Mouse (Mus musculus) intestine, embryonic 16.5 days (tissue): ENCODE results near the gene Prpf31. TPM values are rescaled to one million over a fixed set of nuclear protein-coding genes. Genes with fewer than 3 reads are reported as not detected.

Experiments used
- ATAC-seq: fragments of 200-750 bp; cut with Nextera tagmentation; 2 replicates; pipeline ENCODE4 v1.8.0; 2017; ENCODE audit warnings: moderate TSS enrichment, moderate library complexity
- H3K27ac ChIP-seq: fragments of 300-500 bp; sonication (generic); 2 replicates; pipeline ENCODE4 v1.5.1; 2014; ENCODE audit warnings: mild to moderate bottlenecking, low read length
- H3K27me3 ChIP-seq: fragments of 300-500 bp; sonication (generic); replicated peaks from 2 replicates; pipeline ENCODE4 v1.6.1; 2014; ENCODE audit warnings: low read length, control low read depth, mixed read lengths; ENCODE audit not compliant: control insufficient read depth, insufficient read depth
- H3K36me3 ChIP-seq: fragments of 300-500 bp; sonication (generic); 2 replicates; pipeline ENCODE4 v1.6.1; 2014; ENCODE audit warnings: low read length, control low read depth; ENCODE audit not compliant: control insufficient read depth, insufficient read depth
- H3K4me1 ChIP-seq: fragments of 300-500 bp; sonication (generic); 2 replicates; pipeline ENCODE4 v1.6.1; 2014; ENCODE audit warnings: low read length, control low read depth, mixed read lengths; ENCODE audit not compliant: control insufficient read depth, insufficient read depth
- H3K4me2 ChIP-seq: fragments of 300-500 bp; sonication (generic); 2 replicates; pipeline ENCODE4 v1.6.1; 2014; ENCODE audit warnings: low read depth, low read length, control low read depth
- H3K4me3 ChIP-seq: fragments of 300-500 bp; sonication (generic); 2 replicates; pipeline ENCODE4 v1.5.1; 2014; ENCODE audit warnings: mild to moderate bottlenecking, low read length
- H3K9ac ChIP-seq: fragments of 300-500 bp; sonication (generic); 2 replicates; pipeline ENCODE4 v1.6.1; 2014; ENCODE audit warnings: low read depth, low read length
- H3K9me3 ChIP-seq: fragments of 300-500 bp; sonication (generic); 2 replicates; pipeline ENCODE4 v1.6.1; 2016; ENCODE audit warnings: low read length, control low read depth; ENCODE audit not compliant: control insufficient read depth
- WGBS: fragments of 180-500 bp; shearing (Covaris S2); extraction: QIAGEN DNeasy Blood & Tissue Kit; methylation state at CpG from one replicate; pipeline ENCODE4 v1.1.7; 2014; 5-methylcytosine and 5-hydroxymethylcytosine counted together
- polyA plus RNA-seq: library from polyadenylated mRNA; unstranded; fragments of >200 nt; fragmentation: Nextera tagmentation; extraction: Ambion mirVana; gene quantifications from 2 replicates; pipeline ENCODE4 v1.2.1, GENCODE M21; 2015

The Prpf31 gene
- polyA plus RNA-seq = 70.6 and 81.1 TPM in 2 replicates

- Histone ChIP-seq H3K4me1 (peaks cover 14% of the 10 kb centered on the region), H3K9ac (peak within 1 kb of the TSS; percentile 74), H3K4me2 (peak within 1 kb of the TSS; percentile 96), H3K4me3 (peak within 1 kb of the TSS; percentile 57), H3K36me3 (no peaks in the 10 kb centered on the region), H3K27me3 (no peaks in the 10 kb centered on the region), H3K9me3 (no peaks in the 10 kb centered on the region), H3K27ac (peak within 1 kb of the TSS; percentile 53)
- ATAC-seq = peak; percentile 94
- under 1% methylated on average over 47 of the region's 47 CpGs for whole genome bisulfite sequencing
Observed at GRCm38 (mm10) chr7:3629543-3630477, at the start of gene Prpf31, which contains the start of gene Tfpt. Prpf31 (plus strand) TSS chr7:3629985. Tfpt (minus strand) TSS chr7:3629929.

GRCm38 (mm10) chr7:3580029-3580428, 49.8 kb upstream of the Prpf31 start:
- Histone ChIP-seq H3K27ac (no peak overlapping the region), H3K9ac (no peak overlapping the region), H3K27me3 (no peaks in the 10 kb centered on the region), H3K36me3 (no peaks in the 10 kb centered on the region), H3K4me3 (no peak overlapping the region), H3K4me2 (no peak overlapping the region), H3K9me3 (no peaks in the 10 kb centered on the region), H3K4me1 (no peaks in the 10 kb centered on the region)
- 53% methylated on average over 2 of the region's 2 CpGs for WGBS
- no peak for ATAC-seq

GRCm38 (mm10) chr7:3585763-3586162, 44.0 kb upstream of the Prpf31 start:
- Histone ChIP-seq H3K9ac (no peak overlapping the region), H3K4me1 (no peaks in the 10 kb centered on the region), H3K27me3 (no peaks in the 10 kb centered on the region), H3K9me3 (no peaks in the 10 kb centered on the region), H3K36me3 (no peaks in the 10 kb centered on the region), H3K27ac (no peak overlapping the region), H3K4me2 (no peak overlapping the region), H3K4me3 (no peak overlapping the region)
- no peak for ATAC-seq
- 12% methylated on average over 6 of the region's 6 CpGs for WGBS

GRCm38 (mm10) chr7:3586255-3586654, 43.5 kb upstream of the Prpf31 start:
- H3K9ac ChIP-seq = no peak overlapping the region
- H3K4me3 ChIP-seq = no peak overlapping the region
- H3K4me2 ChIP-seq = no peak overlapping the region
- no peaks in the 10 kb centered on the region for H3K27me3 ChIP-seq
- no peaks in the 10 kb centered on the region for H3K9me3 ChIP-seq
- H3K4me1 ChIP-seq = no peaks in the 10 kb centered on the region
- H3K27ac ChIP-seq = no peak overlapping the region
- no peak for ATAC-seq
- WGBS = 5% methylated on average over 5 of the region's 5 CpGs
- no peaks in the 10 kb centered on the region for H3K36me3 ChIP-seq

- ATAC-seq = no peak
- Histone ChIP-seq H3K4me3 (no peak overlapping the region), H3K9me3 (no peaks in the 10 kb centered on the region), H3K4me1 (no peaks in the 10 kb centered on the region), H3K4me2 (no peak overlapping the region), H3K27me3 (no peaks in the 10 kb centered on the region), H3K9ac (no peak overlapping the region), H3K36me3 (no peaks in the 10 kb centered on the region), H3K27ac (no peak overlapping the region)
- WGBS = 74% methylated on average over 1 of the region's 1 CpGs
Observed at GRCm38 (mm10) chr7:3587292-3587691, 42.5 kb upstream of the Prpf31 start.

- Histone ChIP-seq H3K9me3 (no peaks in the 10 kb centered on the region), H3K27me3 (no peaks in the 10 kb centered on the region), H3K9ac (no peak overlapping the region), H3K4me2 (no peak overlapping the region), H3K4me3 (no peak overlapping the region), H3K4me1 (no peaks in the 10 kb centered on the region), H3K27ac (no peak overlapping the region), H3K36me3 (no peaks in the 10 kb centered on the region)
- 87% methylated on average over 3 of the region's 3 CpGs for WGBS
- no peak for ATAC-seq
Observed at GRCm38 (mm10) chr7:3590550-3590949, 39.2 kb upstream of the Prpf31 start.

GRCm38 (mm10) chr7:3591534-3591933, 38.3 kb upstream of the Prpf31 start:
- Histone ChIP-seq H3K4me1 (no peaks in the 10 kb centered on the region), H3K9ac (no peak overlapping the region)

GRCm38 (mm10) chr7:3593855-3594254, 35.9 kb upstream of the Prpf31 start:
- no peak overlapping the region for H3K27ac ChIP-seq
- no peak for ATAC-seq
- H3K36me3 ChIP-seq = no peaks in the 10 kb centered on the region
- H3K9me3 ChIP-seq = no peaks in the 10 kb centered on the region
- no peaks in the 10 kb centered on the region for H3K27me3 ChIP-seq
- no peak overlapping the region for H3K4me2 ChIP-seq
- no peaks in the 10 kb centered on the region for H3K4me1 ChIP-seq
- H3K4me3 ChIP-seq = no peak overlapping the region
- H3K9ac ChIP-seq = no peak overlapping the region

More at GRCm38 (mm10) chr7:3591534-3591933, 38.3 kb upstream of the Prpf31 start:
- no peaks in the 10 kb centered on the region for H3K27me3 ChIP-seq
- no peak for ATAC-seq
- no peaks in the 10 kb centered on the region for H3K9me3 ChIP-seq
- no peaks in the 10 kb centered on the region for H3K36me3 ChIP-seq
- no peak overlapping the region for H3K27ac ChIP-seq
- no peak overlapping the region for H3K4me3 ChIP-seq
- WGBS = 77% methylated on average over 1 of the region's 1 CpGs
- no peak overlapping the region for H3K4me2 ChIP-seq

GRCm38 (mm10) chr7:3594686-3595085, 35.1 kb upstream of the Prpf31 start:
- no peak overlapping the region for H3K27ac ChIP-seq
- peak overlapping the region; percentile 27 for H3K4me3 ChIP-seq
- peak overlapping the region; percentile 33; the same call in 1 of the 2 replicates for H3K4me2 ChIP-seq
- no peaks in the 10 kb centered on the region for H3K4me1 ChIP-seq
- H3K27me3 ChIP-seq = no peaks in the 10 kb centered on the region
- WGBS = 16% methylated on average over 5 of the region's 5 CpGs
- no peaks in the 10 kb centered on the region for H3K36me3 ChIP-seq
- no peak overlapping the region for H3K9ac ChIP-seq
- ATAC-seq = peak; percentile 58; the same call in 1 of the 2 replicates
- H3K9me3 ChIP-seq = no peaks in the 10 kb centered on the region
